In the genomic region with DNA sequence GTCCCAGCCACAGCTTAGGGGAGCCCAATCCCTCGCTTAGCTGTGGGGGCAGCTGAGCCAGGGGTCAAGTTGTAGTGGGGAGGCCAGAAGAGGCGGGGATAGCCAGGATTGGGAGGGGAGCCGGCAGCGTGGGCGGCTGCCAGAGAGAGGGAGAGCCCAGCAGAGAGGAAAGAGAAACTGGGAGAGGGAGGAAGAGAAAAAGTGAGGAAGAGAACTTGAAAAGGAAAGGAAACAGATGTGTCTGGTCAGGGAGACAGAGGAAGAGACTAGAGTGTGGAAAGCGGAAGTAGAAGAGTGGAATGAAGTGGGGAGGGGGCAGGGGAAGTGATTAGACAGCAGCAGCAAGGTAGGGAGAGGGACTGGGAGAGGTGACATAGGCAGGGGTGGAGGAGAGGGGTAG, we compare ENCODE assay signal across 8 mouse cellular contexts. TPM values are rescaled to one million over a fixed set of nuclear protein-coding genes. Genes with fewer than 3 reads are reported as not detected.
DNase-seq lines count a peak whose midpoint lies in the region; ATAC-seq and TF ChIP-seq lines count a peak whose summit lies in the region.
"Had no signal": no experiment of that assay in that cellular context is flagged by ENCODE, and none has a peak within 500 bp of the region (broad histone marks: within the 10 kb centered on the region; RNA-seq: fewer than 3 reads in every experiment).

No protein-coding gene starts in this region.

- no peak for DNase-seq in liver, embryonic 11.5 days (ENCODE audit: low spot score)
- DNase-seq in liver = no peak
- DNase-seq in ovary, postnatal 10 days (ENCODE audit: low spot score) = no peak
- DNase-seq in right cerebral cortex, adult 2 months (ENCODE audit: low spot score in 2 of 2) = no peak
- DNase-seq: kidney, adult 18-20 months had no signal

- H3K4me1 ChIP-seq in liver, embryonic 11.5 days (replicated peaks; ENCODE audit: control insufficient read depth, insufficient read depth, low read length) = peaks cover 17% of the 10 kb centered on the region
- H3K4me1 ChIP-seq in embryonic facial prominence, embryonic 12.5 days = peaks cover 23% of the 10 kb centered on the region
- H3K4me1 ChIP-seq in heart, embryonic 15.5 days (replicated peaks) = peaks cover 28% of the 10 kb centered on the region

- no peak for TF ChIP-seq POLR2A in myocyte (IDR thresholded peaks at IDR 0.05; ENCODE audit: insufficient read length, low read depth)

- no peaks in the 10 kb centered on the region for H3K27me3 ChIP-seq in liver, embryonic 11.5 days (replicated peaks; ENCODE audit: control insufficient read depth, insufficient read depth, low read length)
- no peaks in the 10 kb centered on the region for H3K27me3 ChIP-seq in embryonic facial prominence, embryonic 12.5 days
- H3K27me3 ChIP-seq in heart, embryonic 15.5 days = no peaks in the 10 kb centered on the region
- H3K27me3 ChIP-seq in myocyte (ENCODE audit: control insufficient read depth, insufficient read depth, insufficient read length) = no peaks in the 10 kb centered on the region

- H3K4me3 ChIP-seq in liver, embryonic 11.5 days (ENCODE audit: low read depth, low read length) = no peak overlapping the region
- no peak overlapping the region for H3K4me3 ChIP-seq in embryonic facial prominence, embryonic 12.5 days
- H3K4me3 ChIP-seq in heart, embryonic 15.5 days = no peak overlapping the region
- no peak overlapping the region for H3K4me3 ChIP-seq in myocyte

- peaks cover under 1% of the 10 kb centered on the region; the same call in 1 of the 2 replicates for H3K36me3 ChIP-seq in liver, embryonic 11.5 days (ENCODE audit: control insufficient read depth, insufficient read depth, low read length)
- 0 out of 2 replicates have a peak, but pooled peaks cover 6% of the 10 kb centered on the region for H3K36me3 ChIP-seq in embryonic facial prominence, embryonic 12.5 days
- no peaks in the 10 kb centered on the region for H3K36me3 ChIP-seq in heart, embryonic 15.5 days
- H3K36me3 ChIP-seq in myocyte (ENCODE audit: control insufficient read depth, insufficient read depth) = peaks cover 6% of the 10 kb centered on the region

- 16% methylated on average over 6 of the region's 6 CpGs for WGBS in liver, embryonic 11.5 days
- 22% methylated on average over 6 of the region's 6 CpGs for WGBS in embryonic facial prominence, embryonic 12.5 days
- 7% methylated on average over 6 of the region's 6 CpGs for WGBS in heart, embryonic 15.5 days

- peaks cover 15% of the 10 kb centered on the region for H3K79me2 ChIP-seq in myocyte (ENCODE audit: control insufficient read depth, insufficient read depth)

- no peak overlapping the region for H3K27ac ChIP-seq in liver, embryonic 11.5 days (ENCODE audit: low read depth, low read length)
- H3K27ac ChIP-seq in embryonic facial prominence, embryonic 12.5 days = no peak overlapping the region
- H3K27ac ChIP-seq in heart, embryonic 15.5 days = peak overlapping the region; percentile 61

- no peaks in the 10 kb centered on the region for H3K9me3 ChIP-seq in liver, embryonic 11.5 days (ENCODE audit: control insufficient read depth, low read length)
- H3K9me3 ChIP-seq in embryonic facial prominence, embryonic 12.5 days = no peaks in the 10 kb centered on the region
- no peaks in the 10 kb centered on the region for H3K9me3 ChIP-seq in heart, embryonic 15.5 days (replicated peaks)

- peak overlapping the region; percentile 31; the same call in 1 of the 2 replicates for H3K4me2 ChIP-seq in liver, embryonic 11.5 days
- peak overlapping the region; percentile 18; the same call in 1 of the 2 replicates for H3K4me2 ChIP-seq in embryonic facial prominence, embryonic 12.5 days (replicated peaks)
- peak overlapping the region; percentile 23 for H3K4me2 ChIP-seq in heart, embryonic 15.5 days
- H3K4me2 ChIP-seq in myocyte (ENCODE audit: low read depth) = peak overlapping the region; percentile 73

- H3ac ChIP-seq in myocyte (ENCODE audit: control insufficient read depth, insufficient read length) = no peak overlapping the region

- no peak for ATAC-seq in liver, embryonic 11.5 days (replicated peaks; ENCODE audit: low FRiP score)
- ATAC-seq in embryonic facial prominence, embryonic 12.5 days (ENCODE audit: insufficient number of reproducible peaks, insufficient read depth, low FRiP score, low TSS enrichment) = no peak
- no peak for ATAC-seq in heart, embryonic 15.5 days (replicated peaks; ENCODE audit: insufficient number of reproducible peaks, insufficient read depth, low FRiP score, low read depth)

- H3K9ac ChIP-seq in liver, embryonic 11.5 days (ENCODE audit: low read depth, low read length) = no peak overlapping the region
- H3K9ac ChIP-seq in embryonic facial prominence, embryonic 12.5 days = no peak overlapping the region
- no peak overlapping the region for H3K9ac ChIP-seq in heart, embryonic 15.5 days

TF ChIP-seq in myocyte, 11 proteins besides CTCF, POLR2A, EP300 and RAD21:
- TF ChIP-seq USF1 (IDR thresholded peaks at IDR 0.05; ENCODE audit: low read depth) (no peak), MYOG (IDR thresholded peaks at IDR 0.05; ENCODE audit: control insufficient read depth in 1 of 3, insufficient read depth in 1 of 3, insufficient read length in 2 of 3, low read depth in 2 of 3) (no peak), MAX (IDR thresholded peaks at IDR 0.05; ENCODE audit: low read depth) (no peak), TCF3 (IDR thresholded peaks at IDR 0.05; ENCODE audit: insufficient read length, low read depth) (no peak), POLR2AphosphoS2 (IDR thresholded peaks at IDR 0.05; ENCODE audit: insufficient read length, low read depth) (no peak), CEBPB (IDR thresholded peaks at IDR 0.05; ENCODE audit: insufficient read depth, poor library complexity, severe bottlenecking) (no peak)

RNA-seq across cellular contexts. Expression of a gene that starts 3.3 kb away (rescaled TPM):
- polyA plus RNA-seq in liver, embryonic 11.5 days (2014; fragmentation: Nextera tagmentation; extraction: Ambion mirVana) = 0.64 and 0.89 TPM in 2 replicates
- polyA plus RNA-seq in embryonic facial prominence, embryonic 12.5 days (2016; fragmentation: Nextera tagmentation; extraction: Ambion mirVana) = 3.0 and 3.2 TPM in 2 replicates
- polyA plus RNA-seq in heart, embryonic 15.5 days (2015; fragmentation: Nextera tagmentation; extraction: Ambion mirVana) = 1.0 and 2.6 TPM in 2 replicates
- polyA plus RNA-seq in myocyte (2012; fragmentation: generic; extraction: Trizol) = 2.6 TPM

RNA-seq across cellular contexts. Expression of a gene that starts 3.4 kb away (rescaled TPM):
- 61.6 and 62.0 TPM in 2 replicates for polyA plus RNA-seq in liver, embryonic 11.5 days (2014; fragmentation: Nextera tagmentation; extraction: Ambion mirVana)
- 24.1 and 25.6 TPM in 2 replicates for polyA plus RNA-seq in embryonic facial prominence, embryonic 12.5 days (2016; fragmentation: Nextera tagmentation; extraction: Ambion mirVana)
- 25.3 and 37.6 TPM in 2 replicates for polyA plus RNA-seq in heart, embryonic 15.5 days (2015; fragmentation: Nextera tagmentation; extraction: Ambion mirVana)
- polyA plus RNA-seq in myocyte (2012; fragmentation: generic; extraction: Trizol) = 306 TPM

RNA-seq across cellular contexts. Expression of a gene that starts 19.3 kb away (rescaled TPM):
- polyA plus RNA-seq in liver, embryonic 11.5 days (2014; fragmentation: Nextera tagmentation; extraction: Ambion mirVana) = 149 and 153 TPM in 2 replicates
- 161 and 172 TPM in 2 replicates for polyA plus RNA-seq in embryonic facial prominence, embryonic 12.5 days (2016; fragmentation: Nextera tagmentation; extraction: Ambion mirVana)
- 144 and 177 TPM in 2 replicates for polyA plus RNA-seq in heart, embryonic 15.5 days (2015; fragmentation: Nextera tagmentation; extraction: Ambion mirVana)
- 135 TPM for polyA plus RNA-seq in myocyte (2012; fragmentation: generic; extraction: Trizol)

RNA-seq across cellular contexts. Expression of a gene that starts 25.2 kb away (rescaled TPM):
- polyA plus RNA-seq in liver, embryonic 11.5 days (2014; fragmentation: Nextera tagmentation; extraction: Ambion mirVana) = 2.8 and 5.4 TPM in 2 replicates
- polyA plus RNA-seq in embryonic facial prominence, embryonic 12.5 days (2016; fragmentation: Nextera tagmentation; extraction: Ambion mirVana) = 0.56 and 1.5 TPM in 2 replicates
- 0.24 and 0.82 TPM in 2 replicates for polyA plus RNA-seq in heart, embryonic 15.5 days (2015; fragmentation: Nextera tagmentation; extraction: Ambion mirVana)
- polyA plus RNA-seq in myocyte (2012; fragmentation: generic; extraction: Trizol) = 1.9 TPM

RNA-seq across cellular contexts. Expression of a gene that starts 40.5 kb away (rescaled TPM):
- polyA plus RNA-seq in liver, embryonic 11.5 days (2014; fragmentation: Nextera tagmentation; extraction: Ambion mirVana) = 84.7 and 90.1 TPM in 2 replicates
- polyA plus RNA-seq in embryonic facial prominence, embryonic 12.5 days (2016; fragmentation: Nextera tagmentation; extraction: Ambion mirVana) = 49.9 and 59.3 TPM in 2 replicates
- 79.4 and 84.5 TPM in 2 replicates for polyA plus RNA-seq in heart, embryonic 15.5 days (2015; fragmentation: Nextera tagmentation; extraction: Ambion mirVana)
- 54.1 TPM for polyA plus RNA-seq in myocyte (2012; fragmentation: generic; extraction: Trizol)

Comparison
In these comparisons a context has a peak if more than half of its experiments do, and no peak if none do; other contexts are left out.
1. H3K4me2 ChIP-seq: peak in every context shown above with its lines; median percentile 73 in myocyte; 31 in liver, embryonic 11.5 days; 23 in heart, embryonic 15.5 days; 18 in embryonic facial prominence, embryonic 12.5 days.